ENCODE assay signal across 14 mouse cellular contexts in the genomic region with DNA sequence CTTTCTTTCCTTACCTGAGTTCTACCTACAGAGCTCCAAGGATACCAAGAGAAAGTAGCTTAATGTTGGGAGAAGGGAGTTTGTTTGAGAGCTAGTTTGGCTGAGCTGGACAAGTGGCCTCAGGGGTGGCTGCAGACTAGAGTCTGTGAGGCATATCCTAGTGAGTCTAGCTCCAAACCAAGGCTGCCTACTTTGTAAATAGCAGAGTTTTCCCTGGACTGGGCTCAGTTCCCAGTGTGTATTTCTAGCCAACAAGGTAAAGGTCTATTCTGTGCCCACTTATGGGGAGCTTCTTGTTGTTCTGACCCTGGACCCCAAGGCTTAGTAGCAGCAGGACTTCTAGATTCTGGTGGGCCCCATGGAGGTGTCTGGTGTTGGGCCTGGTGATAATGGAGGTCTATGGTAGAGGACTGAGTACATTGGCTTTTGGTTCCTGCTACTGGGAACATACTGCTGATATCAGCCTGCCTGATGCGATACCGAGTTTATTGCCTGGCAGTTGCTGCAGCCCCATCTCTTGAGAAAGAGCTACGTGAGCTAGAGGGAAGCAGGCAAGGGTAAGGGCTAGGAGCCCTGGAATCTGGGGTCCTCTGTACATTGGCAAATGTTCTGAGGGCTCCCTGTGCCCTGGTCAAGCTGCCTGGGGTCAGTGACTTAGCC. TPM values are rescaled to one million over a fixed set of nuclear protein-coding genes. Genes with fewer than 3 reads are reported as not detected.
DNase-seq lines count a peak whose midpoint lies in the region; ATAC-seq and TF ChIP-seq lines count a peak whose summit lies in the region.
"Had no signal": no experiment of that assay in that cellular context is flagged by ENCODE, and none has a peak within 500 bp of the region (broad histone marks: within the 10 kb centered on the region; RNA-seq: fewer than 3 reads in every experiment).

No protein-coding gene starts in this region.

- WGBS in liver, embryonic 14.5 days (ENCODE audit: insufficient replicate concordance), result 74% methylated on average over 3 of the region's 3 CpGs

- peaks cover 4% of the 10 kb centered on the region for H3K27me3 ChIP-seq in erythroblast, embryonic 14.5 days (ENCODE audit: control insufficient read depth)
- H3K27me3 ChIP-seq in MEL (ENCODE audit: control insufficient read depth in 1 of 2, insufficient read depth in 2 of 2, low read length in 2 of 2), result no peaks in the 10 kb centered on the region
- H3K27me3 ChIP-seq in liver, embryonic 14.5 days (ENCODE audit: control insufficient read depth, insufficient read depth, low read length), result no peaks in the 10 kb centered on the region
- H3K27me3 ChIP-seq: limb, embryonic 15.5 days had no signal

- TF ChIP-seq EP300 in MEL (IDR thresholded peaks at IDR 0.05; ENCODE audit: low read depth in 1 of 2, low read length in 2 of 2), result peak; percentile 24 to 63; a peak in 2 of 4 replicates
- no peak for TF ChIP-seq EP300 in liver, embryonic 14.5 days (IDR thresholded peaks at IDR 0.05; ENCODE audit: low read depth)

- H3K9ac ChIP-seq in MEL (ENCODE audit: control insufficient read depth, low read depth, low read length, poor library complexity, severe bottlenecking), result no peak overlapping the region
- H3K9ac ChIP-seq in liver, embryonic 14.5 days (replicated peaks), result no peak overlapping the region
- H3K9ac ChIP-seq: limb, embryonic 15.5 days had no signal

- peak overlapping the region; percentile 42 for H3K27ac ChIP-seq in MEL (ENCODE audit: control insufficient read depth, low read depth, low read length)
- H3K27ac ChIP-seq in liver, embryonic 14.5 days, result no peak overlapping the region
- H3K27ac ChIP-seq: left cerebral cortex, adult 2 months; limb, embryonic 15.5 days had no signal

- TF ChIP-seq RAD21 in MEL (IDR thresholded peaks at IDR 0.05; ENCODE audit: low read depth, low read length), result no peak

- H3K9me3 ChIP-seq in erythroblast, embryonic 14.5 days (ENCODE audit: control insufficient read depth, low read length), result no peaks in the 10 kb centered on the region
- H3K9me3 ChIP-seq in MEL (replicated peaks; ENCODE audit: insufficient read depth, low read length), result no peaks in the 10 kb centered on the region
- no peaks in the 10 kb centered on the region for H3K9me3 ChIP-seq in liver, embryonic 14.5 days (ENCODE audit: control insufficient read depth, low read length)
- H3K9me3 ChIP-seq: limb, embryonic 15.5 days had no signal

- no peak for TF ChIP-seq POLR2A in MEL (IDR thresholded peaks at IDR 0.05; ENCODE audit: control insufficient read depth in 1 of 2, insufficient read depth in 1 of 2, low read depth in 1 of 2, low read length in 2 of 2, poor library complexity in 1 of 2)

- peak; percentile 55 for DNase-seq in kidney, adult 18-20 months
- DNase-seq in kidney, postnatal 4 days, result no peak
- peak; percentile 64 for DNase-seq in MEL (ENCODE audit: low read depth, low spot score)
- no peak for DNase-seq in liver, embryonic 14.5 days (ENCODE audit: low read depth in 3 of 3, low spot score in 3 of 3)
- no peak for DNase-seq in adrenal gland, postnatal 10 days
- no peak for DNase-seq in natural killer cell, adult 2 months (ENCODE audit: low spot score in 2 of 2)
- DNase-seq: adrenal gland, postnatal 36 days; gastrocnemius, postnatal 14 days had no signal

- H3K79me2 ChIP-seq in MEL (ENCODE audit: control insufficient read depth, insufficient read depth, low read length, poor library complexity), result peaks cover 47% of the 10 kb centered on the region

- H3K4me3 ChIP-seq in erythroblast, embryonic 14.5 days (replicated peaks), result peak overlapping the region; percentile 97
- peak overlapping the region in 1 of 2 experiments; percentile 98; a peak in 2 of 4 replicates for H3K4me3 ChIP-seq in MEL (ENCODE audit: control insufficient read depth in 1 of 2, insufficient read depth in 1 of 2, low read depth in 2 of 2, low read length in 2 of 2)
- H3K4me3 ChIP-seq in liver, embryonic 14.5 days (ENCODE audit: insufficient read depth in 1 of 2, low read depth in 2 of 2, low read length in 2 of 2), result no peak overlapping the region
- H3K4me3 ChIP-seq: left cerebral cortex, adult 2 months; limb, embryonic 15.5 days had no signal

- peaks cover 50% of the 10 kb centered on the region for H3K36me3 ChIP-seq in erythroblast, embryonic 14.5 days (ENCODE audit: control insufficient read depth)
- H3K36me3 ChIP-seq in MEL (ENCODE audit: control insufficient read depth in 1 of 2, insufficient read depth in 2 of 2, low read length in 2 of 2), result peaks cover 4 to 15% of the 10 kb centered on the region in 2 experiments; a peak in 3 of 4 replicates
- no peaks in the 10 kb centered on the region; the same call in 1 of the 2 replicates for H3K36me3 ChIP-seq in liver, embryonic 14.5 days (replicated peaks; ENCODE audit: control insufficient read depth, insufficient read depth, low read depth)

- H3K4me1 ChIP-seq in erythroblast, embryonic 14.5 days (ENCODE audit: control insufficient read depth), result peaks cover 64% of the 10 kb centered on the region
- H3K4me1 ChIP-seq in MEL (ENCODE audit: control insufficient read depth in 1 of 2, insufficient read depth in 2 of 2, low read length in 2 of 2), result peaks cover 19 to 34% of the 10 kb centered on the region in 2 experiments
- H3K4me1 ChIP-seq in liver, embryonic 14.5 days (replicated peaks; ENCODE audit: control insufficient read depth in 2 of 2, insufficient read depth in 2 of 2, low read length in 1 of 2), result peaks cover 11 to 12% of the 10 kb centered on the region in 2 experiments; a peak in 3 of 4 replicates

- ATAC-seq in erythroblast, adult 5-6 weeks (replicated peaks; ENCODE audit: low FRiP score, poor library complexity, severe bottlenecking), result no peak
- ATAC-seq in liver, embryonic 14.5 days (ENCODE audit: insufficient read depth), result no peak
- ATAC-seq: intestine, embryonic 16.5 days had no signal

- no peak for TF ChIP-seq CTCF in MEL (IDR thresholded peaks at IDR 0.05 in 2 of 3, conservative IDR thresholded peaks at IDR 0.05 in 1 of 3; ENCODE audit: control insufficient read depth in 1 of 3, insufficient read depth in 1 of 3, low read depth in 2 of 3, low read length in 3 of 3, poor library complexity in 1 of 3, severe bottlenecking in 1 of 3)
- no peak for TF ChIP-seq CTCF in liver, embryonic 14.5 days (IDR thresholded peaks at IDR 0.05; ENCODE audit: low read depth)

- H3K4me2 ChIP-seq in liver, embryonic 14.5 days (ENCODE audit: low read depth), result peak overlapping the region; percentile 99; the same call in 1 of the 2 replicates
- H3K4me2 ChIP-seq: limb, embryonic 15.5 days had no signal

RNA-seq across cellular contexts. Expression of a gene that starts 2.7 kb away (rescaled TPM):
- polyA plus RNA-seq in erythroblast, embryonic 14.5 days (2012), result 8.1 and 8.2 TPM in 2 replicates
- 3.7 and 6.7 TPM in 2 replicates for total RNA-seq in erythroblast, adult 5-6 weeks (2015; ENCODE audit: low replicate concordance)
- total RNA-seq in erythroblast, adult 5-6 weeks (2017; ENCODE audit: low replicate concordance), result 4.8 and 6.3 TPM in 2 replicates
- total RNA-seq in MEL (2012; rRNA removed), result 43.4 and 56.8 TPM in 2 replicates
- 10 to 100 TPM in 1 of 2 experiments, not detected in 1; 60.3 TPM for polyA plus RNA-seq in MEL (2012; ENCODE audit: insufficient read depth in 1 of 2, insufficient read length in 2 of 2, low read depth in 1 of 2, low replicate concordance in 2 of 2, missing spikeins in 1 of 2)
- polyA plus RNA-seq in liver, embryonic 14.5 days (2012; rRNA removed), result 20.9 and 24.5 TPM in 2 replicates
- polyA plus RNA-seq in liver, embryonic 14.5 days (2014; fragmentation: Nextera tagmentation; extraction: Ambion mirVana), result 2.8 and 3.9 TPM in 2 replicates
- 10 to 100 TPM; 58.2 to 59.0 TPM for total RNA-seq in adrenal gland, postnatal 10 days (2021)

RNA-seq across cellular contexts. Expression of a gene that starts 10.4 kb away (rescaled TPM):
- polyA plus RNA-seq in erythroblast, embryonic 14.5 days (2012), result 0.11 TPM in 1 of 2 replicates, not detected in the other
- 2.1 TPM in 1 of 2 replicates, not detected in the other for total RNA-seq in erythroblast, adult 5-6 weeks (2015; ENCODE audit: low replicate concordance)
- total RNA-seq in erythroblast, adult 5-6 weeks (2017; ENCODE audit: low replicate concordance), result not detected in 2 replicates
- total RNA-seq in MEL (2012; rRNA removed), result not detected in 2 replicates
- polyA plus RNA-seq in MEL (2012; ENCODE audit: insufficient read depth in 1 of 2, insufficient read length in 2 of 2, low read depth in 1 of 2, low replicate concordance in 2 of 2, missing spikeins in 1 of 2), result under 1 TPM in 1 of 2 experiments, not detected in 1; 0.46 TPM
- 5.4 and 6.2 TPM in 2 replicates for polyA plus RNA-seq in liver, embryonic 14.5 days (2012; rRNA removed)
- 3.9 and 4.9 TPM in 2 replicates for polyA plus RNA-seq in liver, embryonic 14.5 days (2014; fragmentation: Nextera tagmentation; extraction: Ambion mirVana)
- total RNA-seq in adrenal gland, postnatal 10 days (2021), result 10 to 100 TPM; 56.6 to 59.6 TPM
- total RNA-seq: megakaryocyte progenitor cell, adult 5-6 weeks had no signal

RNA-seq across cellular contexts. Expression of a gene that starts 13.2 kb away (rescaled TPM):
- polyA plus RNA-seq in erythroblast, embryonic 14.5 days (2012), result not detected in 2 replicates
- total RNA-seq in erythroblast, adult 5-6 weeks (2015; ENCODE audit: low replicate concordance), result not detected in 2 replicates
- 0.14 and 0.85 TPM in 2 replicates for total RNA-seq in erythroblast, adult 5-6 weeks (2017; ENCODE audit: low replicate concordance)
- 0.52 and 0.62 TPM in 2 replicates for total RNA-seq in MEL (2012; rRNA removed)
- polyA plus RNA-seq in MEL (2012; ENCODE audit: insufficient read depth in 1 of 2, insufficient read length in 2 of 2, low read depth in 1 of 2, low replicate concordance in 2 of 2, missing spikeins in 1 of 2), result 10 to 100 TPM in 1 of 2 experiments, 1 to 10 TPM in 1; 1.1 to 54.9 TPM
- polyA plus RNA-seq in liver, embryonic 14.5 days (2012; rRNA removed), result 0.08 and 0.09 TPM in 2 replicates
- 0.04 and 0.06 TPM in 2 replicates for polyA plus RNA-seq in liver, embryonic 14.5 days (2014; fragmentation: Nextera tagmentation; extraction: Ambion mirVana)
- under 1 TPM; 0.36 to 0.45 TPM for total RNA-seq in adrenal gland, postnatal 10 days (2021)

RNA-seq across cellular contexts. Expression of a gene that starts 18.9 kb away (rescaled TPM):
- 28.2 and 40.5 TPM in 2 replicates for polyA plus RNA-seq in erythroblast, embryonic 14.5 days (2012)
- total RNA-seq in erythroblast, adult 5-6 weeks (2015; ENCODE audit: low replicate concordance), result 25.0 and 35.9 TPM in 2 replicates
- total RNA-seq in erythroblast, adult 5-6 weeks (2017; ENCODE audit: low replicate concordance), result 48.7 and 56.0 TPM in 2 replicates
- 153 and 166 TPM in 2 replicates for total RNA-seq in MEL (2012; rRNA removed)
- 100 to 1,000 TPM in 1 of 2 experiments, not detected in 1; 203 TPM for polyA plus RNA-seq in MEL (2012; ENCODE audit: insufficient read depth in 1 of 2, insufficient read length in 2 of 2, low read depth in 1 of 2, low replicate concordance in 2 of 2, missing spikeins in 1 of 2)
- 67.4 and 77.0 TPM in 2 replicates for polyA plus RNA-seq in liver, embryonic 14.5 days (2012; rRNA removed)
- 117 and 120 TPM in 2 replicates for polyA plus RNA-seq in liver, embryonic 14.5 days (2014; fragmentation: Nextera tagmentation; extraction: Ambion mirVana)
- total RNA-seq in adrenal gland, postnatal 10 days (2021), result 100 to 1,000 TPM; 146 to 149 TPM

RNA-seq across cellular contexts. Expression of a gene that starts 19.3 kb away (rescaled TPM):
- polyA plus RNA-seq in erythroblast, embryonic 14.5 days (2012), result 0.17 and 0.55 TPM in 2 replicates
- 1.5 and 1.7 TPM in 2 replicates for total RNA-seq in erythroblast, adult 5-6 weeks (2015; ENCODE audit: low replicate concordance)
- total RNA-seq in erythroblast, adult 5-6 weeks (2017; ENCODE audit: low replicate concordance), result 2.5 and 6.4 TPM in 2 replicates
- total RNA-seq in MEL (2012; rRNA removed), result 10.9 and 14.0 TPM in 2 replicates
- polyA plus RNA-seq in MEL (2012; ENCODE audit: insufficient read depth in 1 of 2, insufficient read length in 2 of 2, low read depth in 1 of 2, low replicate concordance in 2 of 2, missing spikeins in 1 of 2), result 10 to 100 TPM in 1 of 2 experiments, not detected in 1; 22.6 TPM
- 5.6 and 6.6 TPM in 2 replicates for polyA plus RNA-seq in liver, embryonic 14.5 days (2012; rRNA removed)
- 7.6 and 9.4 TPM in 2 replicates for polyA plus RNA-seq in liver, embryonic 14.5 days (2014; fragmentation: Nextera tagmentation; extraction: Ambion mirVana)
- 10 to 100 TPM; 17.6 to 18.4 TPM for total RNA-seq in adrenal gland, postnatal 10 days (2021)

Comparison
In these comparisons a context has a peak if more than half of its experiments do, and no peak if none do; other contexts are left out.
1. DNase-seq: peak in kidney, adult 18-20 months (single experiment) and MEL (single experiment); none in kidney, postnatal 4 days (0 of 2), liver, embryonic 14.5 days (0 of 3), adrenal gland, postnatal 10 days (single experiment) and natural killer cell, adult 2 months (0 of 2).
2. RNA of a gene that starts 10.4 kb away (total RNA-seq): 56.6 to 59.6 TPM in adrenal gland, postnatal 10 days; 2.1 TPM in erythroblast, adult 5-6 weeks and not detected in MEL; every median in the first group is over 10 times any median in the second.